Mouse (Mus musculus) olfactory bulb, adult 2 months (tissue): ENCODE data around the gene Camsap3.

Experiments used
- CTCF ChIP-seq: fragments of 200-500 bp; IDR thresholded peaks from 2 replicates; pipeline ENCODE4 v1.5.1; 2012; ENCODE audit warnings: low read depth, mild to moderate bottlenecking, low read length, moderate library complexity; ENCODE audit not compliant: insufficient read depth
- POLR2A ChIP-seq: fragments of 200-500 bp; IDR thresholded peaks from 2 replicates; pipeline ENCODE4 v1.6.1; 2012; ENCODE audit warnings: mild to moderate bottlenecking, low read depth, low read length, moderate library complexity; ENCODE audit not compliant: insufficient read depth

DNA sequence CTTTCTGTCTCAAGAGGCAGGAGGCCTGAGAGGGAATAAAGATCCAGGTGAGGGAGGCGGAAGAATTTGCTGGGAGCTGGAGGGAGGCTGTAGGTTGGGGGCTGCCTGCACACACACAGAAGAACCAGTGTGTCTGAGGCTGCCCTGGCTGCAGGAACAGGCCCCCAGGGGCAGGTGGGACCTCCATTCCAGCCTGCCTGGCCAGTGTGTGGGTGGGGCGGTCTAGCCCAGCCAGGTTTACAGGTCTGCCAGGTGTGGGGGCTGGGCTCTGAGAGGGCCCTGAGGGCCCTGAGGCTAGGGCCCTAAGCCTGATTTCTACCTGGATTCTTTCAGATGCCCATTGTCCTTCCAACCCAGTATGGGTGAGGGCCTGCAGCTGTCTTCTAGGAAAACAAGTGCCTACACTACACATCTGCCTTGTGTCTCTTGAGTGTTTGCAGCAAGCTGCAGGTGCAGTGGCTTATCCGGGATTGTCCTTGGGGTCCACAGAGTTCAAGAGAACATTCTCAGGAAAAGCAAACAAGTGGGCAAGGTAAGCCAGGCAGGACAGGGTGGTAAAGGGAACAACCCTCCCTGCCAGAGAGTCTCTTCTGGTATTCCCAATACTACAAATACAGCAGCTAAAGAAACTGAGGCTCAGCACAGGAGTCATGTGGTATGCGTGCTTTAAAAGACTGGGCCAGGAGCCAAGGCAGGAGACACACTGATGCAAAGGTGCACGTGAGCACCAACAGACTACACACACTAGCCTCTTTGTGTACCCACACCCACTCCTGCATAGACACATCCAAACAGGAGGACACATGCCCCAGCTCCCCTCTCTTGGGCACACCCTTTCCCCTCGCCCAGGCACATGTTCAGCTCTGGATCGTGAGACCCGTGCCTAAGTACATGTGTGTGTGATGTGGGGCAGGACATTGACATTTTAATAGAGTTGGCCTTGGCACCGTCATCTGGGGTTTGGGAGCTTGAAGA lies 7.4 kb upstream of the Camsap3 start:
- TF ChIP-seq POLR2A, result no peak
- no peak for TF ChIP-seq CTCF
